Mouse (Mus musculus): ENCODE measurements at regions not wholly inside any gene's neighbourhood (a gene's known extent, or its start where the extent isn't known, plus 50 kb on each side); places are given as distances from the start of the nearest gene placed in this dataset.

DNA sequence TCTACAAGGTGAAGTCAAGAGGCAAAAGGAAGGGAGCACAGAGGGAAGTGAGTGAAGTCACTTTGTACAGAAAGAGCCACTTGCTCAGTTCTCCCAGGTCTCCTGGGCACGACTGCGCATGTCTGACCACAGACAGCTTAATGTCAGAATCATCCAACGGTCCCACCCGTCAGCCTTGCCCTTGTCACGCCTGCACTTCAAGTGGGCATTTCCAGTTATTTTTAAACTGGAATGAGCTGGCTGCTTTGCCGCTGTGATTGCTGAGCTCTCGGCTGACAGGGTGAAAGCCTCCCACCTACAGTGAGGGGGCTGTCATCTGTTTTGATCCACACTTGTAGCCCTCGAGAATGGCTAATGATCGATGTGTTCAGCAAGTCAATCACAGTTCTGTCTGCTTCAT, 302.8 kb upstream of the Zmiz1 start:
- no peaks in the 10 kb centered on the region for H3K9me3 ChIP-seq (replicated peaks; ENCODE audit: insufficient read depth, low read length)
- DNase-seq (ENCODE audit: low read depth, low spot score): no peak
- H3K79me2 ChIP-seq (ENCODE audit: control insufficient read depth, insufficient read depth, low read length, poor library complexity): no peaks in the 10 kb centered on the region
- H3K27me3 ChIP-seq (ENCODE audit: control insufficient read depth in 1 of 2, insufficient read depth in 2 of 2, low read length in 2 of 2): no peaks in the 10 kb centered on the region
- H3K9ac ChIP-seq (ENCODE audit: control insufficient read depth, low read depth, low read length, poor library complexity, severe bottlenecking): no peak overlapping the region
- TF ChIP-seq TAL1 (IDR thresholded peaks at IDR 0.05; ENCODE audit: low read length): no peak
- no peak for TF ChIP-seq TBP (IDR thresholded peaks at IDR 0.05; ENCODE audit: low read depth, low read length)
- TF ChIP-seq SIN3A (IDR thresholded peaks at IDR 0.05; ENCODE audit: low read length): no peak
- TF ChIP-seq BHLHE40 (IDR thresholded peaks at IDR 0.05; ENCODE audit: borderline replicate concordance, low read depth, low read length): no peak
- no peak for TF ChIP-seq JUND (IDR thresholded peaks at IDR 0.05; ENCODE audit: low read depth, low read length)
- no peak for TF ChIP-seq MXI1 (IDR thresholded peaks at IDR 0.05; ENCODE audit: low read depth, low read length)
- no peak for TF ChIP-seq MAX (IDR thresholded peaks at IDR 0.05; ENCODE audit: low read length)
- no peak for TF ChIP-seq SMC3 (IDR thresholded peaks at IDR 0.05; ENCODE audit: low read depth, low read length)
- TF ChIP-seq MYB (IDR thresholded peaks at IDR 0.05; ENCODE audit: low read depth, low read length): no peak
- no peak for TF ChIP-seq MAFK (IDR thresholded peaks at IDR 0.05; ENCODE audit: borderline replicate concordance, low read depth, low read length)
- TF ChIP-seq EP300 (IDR thresholded peaks at IDR 0.05; ENCODE audit: low read depth in 1 of 2, low read length in 2 of 2): no peak
- no peak overlapping the region for H3K4me3 ChIP-seq (ENCODE audit: control insufficient read depth in 1 of 2, insufficient read depth in 1 of 2, low read depth in 2 of 2, low read length in 2 of 2)
- H3K4me1 ChIP-seq (ENCODE audit: control insufficient read depth in 1 of 2, insufficient read depth in 2 of 2, low read length in 2 of 2): no peaks in the 10 kb centered on the region
- H3K36me3 ChIP-seq (ENCODE audit: control insufficient read depth in 1 of 2, insufficient read depth in 2 of 2, low read length in 2 of 2): no peaks in the 10 kb centered on the region
- no peak overlapping the region for H3K27ac ChIP-seq (ENCODE audit: control insufficient read depth, low read depth, low read length)

DNA sequence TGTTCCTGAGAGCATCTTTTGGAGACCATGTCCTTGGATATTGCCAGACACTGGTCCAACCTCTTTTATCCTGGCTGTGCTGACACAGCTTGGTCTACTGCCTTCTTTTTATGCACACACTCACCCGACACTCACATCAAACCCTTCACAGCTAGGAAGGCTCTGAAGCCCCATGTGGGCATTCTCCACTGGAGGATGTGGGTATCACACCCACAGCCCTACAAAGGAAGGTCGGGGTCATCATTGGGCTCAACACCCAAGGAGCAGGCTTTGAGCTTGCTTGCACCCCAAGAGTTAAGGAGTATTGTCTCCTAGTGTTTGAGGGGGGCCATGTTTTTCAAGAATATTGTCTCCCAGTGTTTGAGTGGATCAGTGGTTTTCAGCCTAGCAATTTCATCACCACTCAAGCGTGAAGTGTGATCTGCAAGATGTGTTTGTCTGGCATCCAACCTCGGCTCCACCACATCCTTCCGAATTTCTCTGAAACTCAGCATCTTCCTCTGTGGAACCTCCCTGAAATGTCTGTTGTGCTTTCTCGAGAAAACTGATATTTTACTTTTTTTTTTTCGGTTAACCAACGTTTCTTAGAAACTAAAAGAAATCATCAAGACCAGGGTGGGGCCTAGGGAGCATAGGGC, 297.2 kb upstream of the Zmiz1 start:
- Histone ChIP-seq H3K9me3 (replicated peaks; ENCODE audit: insufficient read depth, low read length) (no peaks in the 10 kb centered on the region), H3K27ac (ENCODE audit: control insufficient read depth, low read depth, low read length) (no peak overlapping the region)

DNA sequence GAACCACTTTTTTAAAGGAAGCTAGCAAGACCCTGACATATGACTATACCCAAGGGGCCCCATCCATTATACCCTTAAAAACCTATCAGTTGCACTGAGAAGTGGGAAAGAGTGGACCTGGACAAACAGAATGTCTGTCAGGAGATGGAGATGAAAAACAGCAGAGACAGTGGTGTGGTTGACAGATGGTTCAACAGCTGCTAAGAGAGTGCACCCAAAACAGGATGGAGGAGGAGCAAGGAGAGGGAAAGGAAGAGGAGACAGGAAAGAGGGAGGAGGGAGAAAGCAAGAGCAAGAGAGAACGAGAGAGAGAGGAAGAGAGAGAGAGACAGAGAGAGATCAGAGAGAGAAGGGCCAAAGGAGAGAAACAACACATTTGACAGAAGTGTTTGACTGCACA, 292.8 kb upstream of the Zmiz1 start:
- DNase-seq (ENCODE audit: low read depth, low spot score): no peak
- Histone ChIP-seq H3K27me3 (ENCODE audit: control insufficient read depth in 1 of 2, insufficient read depth in 2 of 2, low read length in 2 of 2) (peaks cover 0 to 1% of the 10 kb centered on the region in 2 experiments; a peak in 1 of 4 replicates), H3K27ac (ENCODE audit: control insufficient read depth, low read depth, low read length) (no peak overlapping the region), H3K36me3 (ENCODE audit: control insufficient read depth in 1 of 2, insufficient read depth in 2 of 2, low read length in 2 of 2) (no peaks in the 10 kb centered on the region), H3K4me3 (ENCODE audit: control insufficient read depth in 1 of 2, insufficient read depth in 1 of 2, low read depth in 2 of 2, low read length in 2 of 2) (no peak overlapping the region), H3K9ac (ENCODE audit: control insufficient read depth, low read depth, low read length, poor library complexity, severe bottlenecking) (no peak overlapping the region), H3K79me2 (ENCODE audit: control insufficient read depth, insufficient read depth, low read length, poor library complexity) (no peaks in the 10 kb centered on the region), H3K4me1 (ENCODE audit: control insufficient read depth in 1 of 2, insufficient read depth in 2 of 2, low read length in 2 of 2) (no peaks in the 10 kb centered on the region), H3K9me3 (replicated peaks; ENCODE audit: insufficient read depth, low read length) (no peaks in the 10 kb centered on the region)
- TF ChIP-seq MAFK (IDR thresholded peaks at IDR 0.05; ENCODE audit: borderline replicate concordance, low read depth, low read length): no peak
- no peak for TF ChIP-seq CHD2 (IDR thresholded peaks at IDR 0.05; ENCODE audit: low read length)
- no peak for TF ChIP-seq RCOR1 (IDR thresholded peaks at IDR 0.05; ENCODE audit: low read depth, low read length)
- TF ChIP-seq SIN3A (IDR thresholded peaks at IDR 0.05; ENCODE audit: low read length): no peak
- no peak for TF ChIP-seq MXI1 (IDR thresholded peaks at IDR 0.05; ENCODE audit: low read depth, low read length)
- no peak for TF ChIP-seq USF1 (IDR thresholded peaks at IDR 0.05; ENCODE audit: low read depth, low read length)
- TF ChIP-seq MAX (IDR thresholded peaks at IDR 0.05; ENCODE audit: low read length): no peak
- no peak for TF ChIP-seq POLR2AphosphoS2 (IDR thresholded peaks at IDR 0.05; ENCODE audit: low read length)
- no peak for TF ChIP-seq CTCF (IDR thresholded peaks at IDR 0.05 in 2 of 3, conservative IDR thresholded peaks at IDR 0.05 in 1 of 3; ENCODE audit: control insufficient read depth in 1 of 3, insufficient read depth in 1 of 3, low read depth in 2 of 3, low read length in 3 of 3, poor library complexity in 1 of 3, severe bottlenecking in 1 of 3)
- TF ChIP-seq ELF1 (IDR thresholded peaks at IDR 0.05; ENCODE audit: low read depth, low read length): no peak
- TF ChIP-seq UBTF (IDR thresholded peaks at IDR 0.05; ENCODE audit: borderline replicate concordance, insufficient read depth, low read depth, low read length): no peak
- TF ChIP-seq MYC (IDR thresholded peaks at IDR 0.05; ENCODE audit: low read depth, low read length): no peak
- no peak for TF ChIP-seq USF2 (IDR thresholded peaks at IDR 0.05; ENCODE audit: borderline replicate concordance in 1 of 2, insufficient read depth in 1 of 2, low read depth in 1 of 2, low read length in 2 of 2)
- no peak for TF ChIP-seq CHD1 (IDR thresholded peaks at IDR 0.05; ENCODE audit: low read depth, low read length)
- TF ChIP-seq HCFC1 (IDR thresholded peaks at IDR 0.05; ENCODE audit: low read depth, low read length): no peak
- no peak for TF ChIP-seq POLR2AphosphoS5 (IDR thresholded peaks at IDR 0.05; ENCODE audit: borderline replicate concordance, low read depth, low read length)
- no peak for TF ChIP-seq NELFE (IDR thresholded peaks at IDR 0.05; ENCODE audit: low read depth, low read length)
- no peak for TF ChIP-seq ZNF384 (IDR thresholded peaks at IDR 0.05; ENCODE audit: low read depth, low read length)
- TF ChIP-seq KAT2A (conservative IDR thresholded peaks at IDR 0.05; ENCODE audit: low read depth, low read length): no peak

More for the DNA sequence above, 297.2 kb upstream of the Zmiz1 start:
- Histone ChIP-seq H3K4me3 (ENCODE audit: control insufficient read depth in 1 of 2, insufficient read depth in 1 of 2, low read depth in 2 of 2, low read length in 2 of 2) (no peak overlapping the region), H3K4me1 (ENCODE audit: control insufficient read depth in 1 of 2, insufficient read depth in 2 of 2, low read length in 2 of 2) (no peaks in the 10 kb centered on the region), H3K27me3 (ENCODE audit: control insufficient read depth in 1 of 2, insufficient read depth in 2 of 2, low read length in 2 of 2) (peaks cover 0 to 1% of the 10 kb centered on the region in 2 experiments; a peak in 1 of 4 replicates), H3K79me2 (ENCODE audit: control insufficient read depth, insufficient read depth, low read length, poor library complexity) (no peaks in the 10 kb centered on the region), H3K36me3 (ENCODE audit: control insufficient read depth in 1 of 2, insufficient read depth in 2 of 2, low read length in 2 of 2) (no peaks in the 10 kb centered on the region), H3K9ac (ENCODE audit: control insufficient read depth, low read depth, low read length, poor library complexity, severe bottlenecking) (no peak overlapping the region)
- no peak for DNase-seq (ENCODE audit: low read depth, low spot score)
- no peak for TF ChIP-seq RAD21 (IDR thresholded peaks at IDR 0.05; ENCODE audit: low read depth, low read length)
